Mouse (Mus musculus) adrenal gland, postnatal 14 days (tissue): ENCODE data around the gene H2-Eb2. TPM values are rescaled to one million over a fixed set of nuclear protein-coding genes. Genes with fewer than 3 reads are reported as not detected.
"Not testable (repeated sequence)": the region's sequence is repeated elsewhere in the genome, so short reads cannot be mapped to it uniquely, and the experiment has no call there.

Source experiments
- DNase-seq: peaks from one replicate; pipeline ENCODE4 v3.0.0; 2021; ENCODE audit warnings: mixed read lengths
- total RNA-seq: library from RNA; stranded (reverse); gene quantifications from 2 replicates; pipeline ENCODE4 v1.2.3, GENCODE M21; 2021

Gene H2-Eb2
- total RNA-seq, 1 experiment from 2014 or later, result not detected

DNA sequence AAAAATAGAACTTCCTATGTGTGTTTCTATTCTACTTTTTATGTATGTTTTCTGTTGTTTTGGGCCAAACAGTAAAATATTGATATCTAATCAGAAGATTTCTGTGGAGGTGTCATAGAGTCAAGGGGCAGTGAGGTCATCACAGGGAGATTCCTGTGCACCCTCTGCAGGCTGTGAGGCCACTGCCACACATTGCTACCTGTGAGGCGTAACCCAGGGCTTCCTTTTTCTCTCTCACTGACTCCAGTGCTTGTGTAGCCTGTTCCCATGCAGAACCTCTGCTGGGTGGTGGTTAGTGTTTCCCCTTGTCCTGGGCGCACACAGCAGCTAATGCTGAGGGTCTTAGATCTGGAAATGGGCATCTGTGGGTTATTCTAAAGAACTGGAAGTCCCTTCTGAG lies 19.1 kb upstream of the H2-Eb2 start:
- DNase-seq, result no peak

DNA sequence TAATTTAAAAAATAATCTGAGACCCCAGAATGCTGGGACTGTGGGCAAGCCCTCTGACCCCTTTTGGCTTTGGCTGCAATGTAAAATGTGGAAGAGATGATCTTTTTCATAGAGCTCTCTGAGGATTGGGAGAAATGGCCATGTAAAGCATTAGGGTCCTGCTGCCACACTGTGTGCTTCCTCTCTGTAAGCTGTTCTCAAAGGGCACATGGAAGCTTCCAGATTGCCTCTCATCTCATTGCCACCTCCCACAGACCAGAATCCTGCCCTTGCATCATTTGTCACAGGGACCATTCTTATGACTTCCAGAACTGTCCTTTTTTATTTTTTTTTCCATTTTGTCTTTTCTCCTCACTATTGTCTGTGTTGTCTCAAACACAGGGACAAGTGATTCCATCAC lies 18.2 kb upstream of the H2-Eb2 start:
- no peak for DNase-seq

DNA sequence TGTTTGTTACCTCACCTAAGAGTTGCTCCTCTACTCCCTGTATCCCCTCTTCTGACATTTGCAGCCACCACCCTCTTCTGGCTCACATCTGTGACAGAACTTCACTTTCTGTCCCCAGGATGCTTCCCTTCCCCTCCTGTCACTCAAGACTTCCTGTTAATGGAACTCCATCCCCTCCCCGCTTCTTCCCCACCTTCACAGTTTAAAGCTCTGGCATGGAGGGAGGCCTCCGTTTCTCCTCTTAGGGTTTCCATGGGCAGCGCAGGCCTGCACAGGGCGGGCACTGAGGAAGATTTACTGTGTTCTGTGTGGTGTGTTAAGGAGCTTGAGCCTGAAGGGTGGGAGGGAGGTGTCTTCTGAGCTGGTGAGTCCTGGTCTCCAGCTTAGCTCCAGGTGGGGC lies 17.3 kb upstream of the H2-Eb2 start:
- no peak for DNase-seq

DNA sequence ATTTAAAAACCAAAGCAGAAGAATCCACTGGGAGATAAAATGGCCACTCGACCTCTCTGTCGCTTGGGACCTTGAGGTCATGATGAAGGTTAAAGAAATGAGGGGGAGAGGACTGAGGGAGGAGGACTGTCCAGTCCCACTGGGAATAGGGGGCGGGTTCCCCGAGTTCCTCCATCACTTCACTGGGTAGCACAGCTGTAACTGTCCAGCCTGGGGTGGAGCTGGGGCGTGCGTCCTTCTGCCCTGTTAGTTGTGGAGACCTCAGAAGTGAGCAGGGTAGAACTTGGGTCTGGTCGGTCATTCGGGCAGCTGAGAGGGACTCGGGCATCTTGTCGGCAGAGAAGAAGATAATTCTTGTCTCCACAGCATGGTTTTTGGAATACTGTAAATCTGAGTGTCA lies 16.2 kb upstream of the H2-Eb2 start:
- no peak for DNase-seq

DNA sequence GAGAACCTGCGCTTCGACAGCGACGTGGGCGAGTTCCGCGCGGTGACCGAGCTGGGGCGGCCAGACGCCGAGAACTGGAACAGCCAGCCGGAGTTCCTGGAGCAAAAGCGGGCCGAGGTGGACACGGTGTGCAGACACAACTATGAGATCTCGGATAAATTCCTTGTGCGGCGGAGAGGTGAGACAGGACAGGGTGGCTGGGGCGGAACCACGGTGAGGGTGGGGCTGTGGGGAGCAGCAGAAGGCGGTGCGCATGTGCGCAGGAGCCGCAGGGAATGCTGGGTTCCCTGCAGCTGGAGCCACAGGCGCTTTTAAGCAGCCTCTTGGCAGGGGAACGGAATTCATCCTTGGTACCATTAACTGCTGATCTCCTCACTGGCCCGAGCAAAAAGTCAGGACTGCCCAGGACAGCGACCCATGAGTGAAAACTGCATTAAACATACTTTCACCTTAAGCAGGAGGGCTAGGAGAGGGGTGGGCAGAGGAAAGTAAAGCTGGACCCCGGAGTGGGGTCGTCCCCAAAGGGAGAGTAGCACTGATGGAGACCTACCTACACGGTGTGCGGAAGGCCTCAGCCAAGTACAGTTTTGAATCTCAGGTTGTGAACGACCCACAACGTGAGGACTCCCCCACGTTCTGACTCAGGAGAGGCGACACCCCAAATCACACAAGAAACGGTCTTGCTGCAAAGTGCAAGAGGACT lies 15.6 kb upstream of the H2-Eb2 start:
- peak; percentile 87 for DNase-seq

DNA sequence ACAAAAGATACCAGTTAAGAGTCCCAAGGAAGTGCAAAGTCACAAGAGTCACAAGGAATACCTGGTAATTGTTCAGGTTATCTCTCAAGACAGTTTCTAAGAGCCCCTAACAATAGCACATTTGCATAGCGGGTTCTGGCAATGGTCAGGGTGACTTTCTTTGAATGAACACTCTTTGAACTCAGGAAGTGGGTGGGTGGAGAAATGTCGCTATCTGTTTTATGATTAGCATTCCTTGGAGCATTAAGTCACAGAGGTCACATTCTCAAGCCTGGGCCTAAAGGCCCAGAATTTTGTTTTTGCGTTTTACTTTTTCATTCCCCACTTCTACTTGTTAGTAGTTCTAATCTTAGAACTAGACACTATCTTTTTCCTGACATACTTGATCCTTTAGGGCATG lies 14.9 kb upstream of the H2-Eb2 start:
- not testable (repeated sequence) for DNase-seq

DNA sequence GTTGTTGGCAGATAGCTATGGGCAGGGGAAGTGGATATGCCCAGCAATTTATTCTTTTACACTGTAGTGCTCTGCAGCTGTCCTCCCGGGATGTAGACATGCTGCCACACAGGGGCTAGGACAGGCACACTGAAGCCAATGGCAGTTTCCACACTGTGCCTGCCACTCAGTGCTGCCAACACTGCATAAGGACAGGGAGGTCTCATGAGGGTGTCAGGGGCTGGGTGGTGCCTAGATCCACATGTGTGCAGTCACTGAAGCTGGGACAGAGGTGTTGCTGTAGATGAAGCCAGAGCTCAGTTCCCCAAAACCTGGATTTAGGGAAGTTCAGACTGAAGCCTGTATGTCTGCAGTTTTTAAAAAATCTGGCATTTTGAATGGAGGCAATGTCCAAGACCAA lies 13.3 kb upstream of the H2-Eb2 start:
- no peak for DNase-seq

DNA sequence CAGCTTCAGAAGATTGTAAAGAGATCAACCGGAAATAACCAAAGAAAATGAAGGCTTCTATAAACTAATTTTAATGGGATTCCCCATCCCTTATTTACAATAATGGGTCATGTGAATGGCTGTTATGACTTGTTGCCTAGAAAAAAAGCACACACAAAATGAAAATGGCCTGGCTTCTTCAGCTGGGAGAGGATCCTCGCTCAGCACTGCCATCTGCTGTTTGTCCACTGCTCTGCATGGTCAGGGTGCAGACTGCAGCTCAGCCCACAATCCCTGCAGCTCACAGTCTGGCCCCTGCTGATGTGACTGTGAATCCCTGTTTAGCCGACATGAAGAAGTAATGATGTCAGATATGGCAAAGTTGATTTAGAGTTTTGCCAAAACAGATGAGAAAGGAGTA lies 12.1 kb upstream of the H2-Eb2 start:
- peak; percentile 87 for DNase-seq

DNA sequence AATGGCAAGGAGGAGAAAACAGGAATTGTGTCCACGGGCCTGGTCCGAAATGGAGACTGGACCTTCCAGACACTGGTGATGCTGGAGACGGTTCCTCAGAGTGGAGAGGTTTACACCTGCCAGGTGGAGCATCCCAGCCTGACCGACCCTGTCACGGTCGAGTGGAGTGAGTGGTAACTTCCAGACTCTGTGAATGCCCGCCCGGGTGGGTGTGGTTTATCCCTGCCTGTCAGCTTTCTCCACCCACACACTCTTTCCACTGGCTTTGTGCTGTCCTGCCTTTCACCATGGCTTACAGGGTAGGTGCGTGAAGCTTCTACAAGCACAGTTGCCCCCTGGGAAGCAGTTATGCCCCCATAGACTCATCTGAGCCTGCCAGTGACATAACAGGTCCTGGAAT lies 11.2 kb upstream of the H2-Eb2 start:
- no peak for DNase-seq

DNA sequence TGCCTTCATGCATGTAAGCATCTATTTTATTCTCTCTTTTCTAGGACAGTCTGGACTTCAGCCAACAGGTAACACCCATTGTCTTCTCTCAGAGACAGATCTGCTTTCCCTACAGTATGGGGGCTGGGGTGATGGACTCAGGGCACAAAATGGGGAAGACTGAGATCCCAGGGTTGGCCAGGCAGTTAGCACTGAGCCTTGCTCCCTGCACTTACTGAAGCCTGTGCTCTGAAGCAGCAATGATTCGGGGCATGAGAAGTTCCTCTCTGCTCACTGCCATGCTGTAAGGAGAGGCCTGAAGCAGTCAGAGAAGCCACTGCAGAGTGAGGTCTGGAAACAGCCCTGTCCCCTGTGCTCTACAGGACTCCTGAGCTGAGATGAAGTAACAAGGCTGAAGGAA lies 10.0 kb upstream of the H2-Eb2 start:
- DNase-seq, result no peak

DNA sequence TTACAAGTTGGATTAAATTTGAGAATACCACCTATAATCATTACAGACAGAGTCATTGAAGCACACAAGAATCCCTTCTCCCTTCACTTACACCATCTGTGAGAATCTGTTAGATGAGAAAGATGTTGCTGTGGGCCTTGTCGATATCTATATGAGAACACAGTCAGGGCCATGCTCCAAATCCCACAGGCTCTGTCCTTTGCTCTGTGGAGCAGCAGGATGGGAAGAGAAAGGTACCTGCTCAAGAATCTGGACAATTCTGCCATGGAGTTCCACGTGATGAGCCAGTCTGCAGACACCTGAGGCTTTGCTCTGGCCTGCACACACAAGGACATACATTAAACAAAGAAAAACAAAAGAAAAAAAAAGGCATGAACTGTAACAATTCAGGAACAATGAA lies 8.8 kb upstream of the H2-Eb2 start:
- no peak for DNase-seq

DNA sequence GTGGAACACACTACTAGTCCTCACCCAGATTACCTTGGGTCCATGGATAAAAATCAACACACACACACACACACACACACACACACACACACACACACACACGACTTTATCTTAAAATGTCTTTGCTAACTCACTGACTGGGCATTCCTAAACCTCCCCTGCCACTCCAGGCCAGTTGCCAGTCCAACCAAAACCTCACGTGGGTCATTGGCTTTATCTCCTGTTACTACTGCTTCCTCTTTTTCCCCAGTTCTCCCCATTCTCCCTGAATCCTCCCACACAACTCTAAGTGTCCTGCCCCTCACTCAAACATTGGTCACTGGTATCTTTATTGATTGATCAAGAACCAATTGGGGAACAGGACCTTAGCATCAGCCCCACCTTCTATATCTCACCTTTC lies 8.2 kb upstream of the H2-Eb2 start:
- no peak for DNase-seq

DNA sequence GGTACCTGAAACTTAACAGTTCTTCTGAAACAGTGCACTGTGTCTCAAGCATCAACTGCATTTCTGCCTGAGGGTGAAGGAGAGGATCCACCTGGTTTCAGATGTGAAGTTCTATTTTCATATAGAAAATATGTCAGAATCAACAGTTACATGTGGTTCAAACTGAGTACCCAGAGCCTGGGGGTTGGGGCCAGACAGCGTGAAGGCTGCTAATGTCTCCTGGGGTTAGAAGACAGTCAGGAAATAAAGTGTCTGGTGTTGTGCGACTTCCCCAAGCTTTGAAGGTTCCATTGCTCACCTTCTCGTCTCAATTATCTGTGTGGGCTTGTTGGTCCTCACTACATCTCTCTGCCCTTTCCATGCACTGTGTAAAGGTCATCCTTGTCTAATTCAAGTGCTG lies 908 bp downstream of the H2-Eb2 start:
- no peak for DNase-seq

DNA sequence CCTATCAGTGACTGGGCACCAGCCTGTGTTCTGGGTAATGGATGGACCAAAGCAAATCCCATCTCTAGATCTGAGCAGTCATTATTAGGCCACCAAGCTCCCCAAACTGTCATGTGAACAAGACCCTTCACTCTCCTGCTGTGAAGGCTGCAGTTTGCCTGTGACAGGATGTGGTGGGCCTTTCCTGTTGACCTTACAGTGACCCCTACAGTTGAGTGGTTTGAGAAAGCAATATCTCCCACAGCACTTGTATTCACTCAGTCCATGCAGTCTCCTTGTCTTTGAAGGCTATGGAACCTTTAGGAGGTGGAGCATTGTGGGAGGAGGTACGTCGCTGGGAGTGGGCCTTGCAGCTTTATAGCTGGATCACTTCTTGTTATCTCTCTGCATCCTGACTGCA lies 4.3 kb downstream of the H2-Eb2 start:
- DNase-seq, result no peak

DNA sequence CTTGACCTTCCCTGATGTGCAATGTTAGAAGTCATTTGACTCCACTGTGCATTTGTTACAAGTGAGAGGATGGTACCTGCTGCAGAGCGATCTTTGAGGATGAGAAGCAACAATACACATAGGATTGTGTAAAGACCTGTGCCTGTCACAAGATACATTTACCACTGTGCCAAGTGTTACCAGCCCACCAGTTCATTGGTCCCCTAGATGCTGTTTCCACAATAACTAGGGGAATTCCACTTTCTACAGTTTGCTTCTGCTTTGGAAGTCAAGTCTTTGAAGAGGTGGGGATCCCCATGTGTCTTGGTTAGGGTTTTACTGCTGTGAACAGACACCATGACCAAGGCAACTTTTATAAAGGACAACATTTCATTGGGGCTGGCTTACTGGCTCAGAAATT lies 5.7 kb downstream of the H2-Eb2 start:
- no peak for DNase-seq

DNA sequence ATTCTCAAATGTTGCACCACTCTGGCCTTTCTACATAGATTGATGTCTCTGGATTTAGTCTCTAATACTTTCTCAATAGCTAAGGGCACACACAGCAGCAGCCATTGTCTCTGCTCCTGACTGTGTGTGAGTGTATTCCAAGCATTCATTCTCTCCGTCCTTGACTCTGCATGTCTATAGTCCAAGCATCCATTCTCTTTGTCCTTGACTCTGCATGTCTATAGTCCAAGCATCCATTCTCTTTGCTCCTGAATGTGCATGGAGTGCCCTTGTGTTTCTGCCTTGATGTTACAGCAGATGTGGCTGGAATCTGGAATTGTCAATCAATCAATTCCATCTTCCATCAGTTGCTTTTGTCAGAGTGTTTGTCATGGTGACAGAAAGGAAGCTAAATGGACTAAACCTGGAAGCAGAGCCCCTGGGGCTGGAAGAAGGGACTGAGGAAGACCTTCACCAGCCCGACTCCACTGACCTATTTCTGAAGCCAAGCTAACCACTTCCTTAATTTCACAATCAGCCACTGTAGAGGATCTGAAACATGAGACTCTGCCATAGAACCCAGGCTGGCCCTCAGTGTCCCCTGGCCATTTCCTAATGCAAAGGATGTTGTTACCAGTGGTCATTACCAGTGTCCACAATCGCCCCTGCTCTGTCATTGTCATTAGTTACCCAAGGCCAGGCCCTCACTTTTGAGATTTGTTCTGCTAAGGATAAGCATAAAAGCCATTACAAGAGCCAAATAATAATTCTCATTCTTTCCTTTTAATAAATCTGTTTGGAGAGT lies 15.3 kb downstream of the H2-Eb2 start:
- no peak for DNase-seq

DNA sequence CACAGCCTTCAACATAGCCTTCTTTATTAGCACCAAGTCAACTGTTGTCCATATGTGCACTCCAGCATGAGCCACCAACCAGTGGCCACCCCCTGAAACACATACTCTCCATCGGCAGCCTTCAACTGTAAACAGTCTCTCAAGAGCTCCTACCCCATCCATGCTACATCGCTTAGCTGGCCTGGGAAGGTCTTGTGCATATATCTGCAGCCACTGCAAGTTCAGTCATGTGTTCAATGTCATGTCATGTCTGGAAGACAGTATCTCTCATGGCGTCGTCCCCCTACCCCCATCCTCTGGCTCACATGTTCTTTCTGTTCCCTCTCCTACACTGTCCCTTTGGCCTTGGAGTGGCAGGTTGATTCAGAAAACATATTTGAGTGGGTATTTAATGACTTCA lies 19.4 kb downstream of the H2-Eb2 start:
- no peak for DNase-seq

DNA sequence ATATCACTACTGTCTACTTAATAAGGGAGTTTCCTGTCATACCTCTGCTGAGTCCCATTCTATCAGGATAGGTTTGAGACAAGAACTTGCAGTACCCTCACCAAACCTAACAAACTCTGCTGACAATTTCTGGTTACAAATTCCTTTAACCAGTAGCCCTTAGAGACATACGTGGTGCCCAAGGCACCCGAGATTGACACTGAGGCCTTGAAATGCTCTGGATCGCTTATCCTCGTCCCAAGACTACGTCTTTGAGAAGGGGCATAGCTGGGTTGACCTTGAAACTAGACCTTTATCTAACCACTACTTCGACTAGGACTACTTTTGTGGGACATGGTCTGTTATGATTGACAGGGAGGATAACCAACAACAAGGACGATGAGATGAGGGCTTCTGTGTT lies 20.0 kb downstream of the H2-Eb2 start:
- no peak for DNase-seq

DNA sequence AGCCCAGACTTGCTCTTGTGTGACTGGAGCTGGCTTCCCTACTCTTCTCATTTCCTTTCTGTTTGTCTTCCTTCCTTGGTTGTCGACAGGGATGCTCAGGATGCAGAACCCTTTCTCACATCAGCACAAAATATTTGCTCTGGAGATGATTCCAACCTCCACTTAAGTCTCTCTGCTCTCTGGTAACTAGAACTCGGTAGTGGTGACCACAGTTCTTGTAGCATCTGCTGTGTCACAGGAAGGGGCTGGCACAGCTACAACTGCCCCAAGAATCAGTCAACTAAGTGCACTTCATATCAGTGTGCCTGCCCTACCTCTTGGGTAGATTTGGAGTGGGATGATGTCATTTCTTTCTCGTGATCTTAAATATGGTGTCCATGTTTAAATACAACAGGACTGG lies 20.6 kb downstream of the H2-Eb2 start:
- DNase-seq, result no peak

DNA sequence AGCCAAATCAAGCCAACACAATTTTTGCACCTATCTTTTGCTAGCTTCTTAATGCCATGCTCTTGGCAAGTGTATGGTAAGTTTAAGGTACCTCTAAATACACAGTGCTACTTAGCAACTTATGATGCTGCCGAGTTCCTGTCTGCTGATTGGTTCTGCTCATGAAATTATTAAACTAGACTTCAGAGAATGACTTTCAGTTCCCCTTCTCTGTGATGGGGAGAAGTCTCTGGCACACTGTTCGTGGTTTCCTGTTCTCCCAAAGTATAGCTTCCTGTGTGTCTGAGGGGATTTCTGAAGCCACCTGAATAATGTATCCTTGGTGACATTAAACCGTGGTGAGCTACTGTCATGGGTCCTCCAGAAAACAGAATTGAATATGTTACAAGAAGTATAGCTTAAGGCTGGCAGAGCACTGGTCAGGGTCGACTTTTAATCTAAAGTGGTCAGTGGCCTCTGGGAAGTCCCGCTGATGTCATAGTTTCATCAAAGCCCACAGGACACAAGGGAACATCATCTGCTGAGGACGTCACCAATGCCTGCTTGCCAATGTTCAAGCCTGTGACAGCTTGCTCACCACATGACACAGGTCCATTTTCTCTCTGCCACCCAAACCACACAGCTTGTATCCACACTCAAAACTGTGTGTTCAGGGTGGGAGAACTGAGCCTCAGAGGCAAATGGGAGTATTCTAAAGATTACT lies 22.3 kb downstream of the H2-Eb2 start:
- peak; percentile 54 for DNase-seq

DNA sequence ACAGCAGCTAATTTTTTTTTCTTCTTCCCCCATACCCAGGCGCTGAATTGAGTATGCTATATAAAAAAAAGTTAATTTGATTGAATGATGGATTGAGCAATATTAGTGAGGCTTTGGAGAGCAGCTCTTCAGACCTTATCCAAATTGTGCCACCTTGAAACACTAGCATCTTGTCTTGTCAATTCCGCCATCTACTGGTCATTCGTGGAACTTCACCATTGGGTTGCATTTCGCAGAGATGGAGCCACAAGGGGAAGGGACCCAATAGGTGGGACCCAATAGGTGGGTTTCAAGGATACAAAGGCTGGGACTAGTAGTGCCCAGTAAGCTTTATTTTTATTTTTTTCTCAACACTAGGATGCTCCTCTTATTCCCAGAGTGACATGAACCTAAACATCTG lies 24.0 kb downstream of the H2-Eb2 start:
- DNase-seq, result peak; percentile 82

DNA sequence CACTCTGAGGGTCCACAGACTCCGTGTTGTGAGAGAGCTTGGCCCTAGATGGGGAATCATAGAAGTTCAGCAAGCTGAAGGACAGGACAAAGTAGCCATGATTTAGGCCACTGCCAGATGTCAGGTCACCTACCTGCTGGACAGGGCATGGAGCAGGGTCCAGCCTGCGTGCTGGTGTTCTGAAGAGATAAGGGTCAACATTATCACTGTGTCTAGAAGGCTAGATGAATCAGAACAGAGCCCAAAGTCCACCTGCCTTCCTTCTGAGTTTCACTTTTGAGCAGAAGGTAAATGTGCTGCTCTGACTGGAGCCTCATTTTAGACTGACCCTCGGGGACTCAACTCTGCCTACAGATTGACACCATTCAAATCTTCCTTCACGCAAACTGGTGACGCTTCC lies 29.1 kb downstream of the H2-Eb2 start, which contains the start of gene Btnl2:
Btnl2 (plus strand) TSS at position 284 of the 400 bp plus-strand sequence.
- no peak for DNase-seq

DNA sequence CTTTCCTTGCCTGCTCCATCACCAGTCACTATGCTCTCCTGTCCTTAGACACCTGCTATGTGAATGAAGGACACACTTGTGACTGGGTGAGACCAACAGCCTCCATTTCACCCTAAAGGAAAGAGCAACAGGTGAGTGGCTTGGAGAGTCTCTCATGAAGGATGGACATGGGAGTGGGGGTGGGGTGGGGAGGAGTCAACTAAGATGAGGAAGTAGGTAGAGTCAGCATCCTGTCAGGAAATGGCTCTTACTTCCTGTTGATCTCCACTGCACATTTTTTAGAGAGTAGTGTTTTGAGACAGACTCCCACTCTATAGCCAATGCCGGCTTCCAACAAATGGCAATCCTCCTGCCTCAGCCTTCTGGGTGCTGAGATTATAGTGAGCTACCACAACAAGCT lies 29.5 kb downstream of the H2-Eb2 start:
- no peak for DNase-seq
